Mouse (Mus musculus) testis, adult 2 months (tissue): ENCODE results near the gene Stambpl1.

ENCODE experiments used
- CTCF ChIP-seq: fragments of 200-500 bp; IDR thresholded peaks from 2 replicates; pipeline ENCODE4 v1.5.1; 2012; ENCODE audit warnings: low read depth, mild to moderate bottlenecking, inconsistent platforms, low read length, moderate library complexity; ENCODE audit not compliant: control insufficient read depth, insufficient read depth, insufficient replicate concordance
- POLR2A ChIP-seq: fragments of 200-500 bp; IDR thresholded peaks from 2 replicates; pipeline ENCODE4 v1.6.1; 2012; ENCODE audit warnings: low read depth, mild to moderate bottlenecking, inconsistent platforms, low read length, moderate library complexity; ENCODE audit not compliant: control insufficient read depth

- TF ChIP-seq POLR2A: no peak
- no peak for TF ChIP-seq CTCF
Measured at GRCm38 (mm10) chr19:34199488-34199887, 7.5 kb downstream of the Stambpl1 start.
